Mouse (Mus musculus) forebrain, embryonic 15.5 days (tissue): ENCODE results near the gene Hacd2. TPM values are rescaled to one million over a fixed set of nuclear protein-coding genes. Genes with fewer than 3 reads are reported as not detected.

Source experiments
- polyA plus RNA-seq: library from polyadenylated mRNA; unstranded; fragments of >200 nt; fragmentation: Nextera tagmentation; extraction: Ambion mirVana; gene quantifications from 2 replicates; pipeline ENCODE4 v1.2.1, GENCODE M21; 2015

Hacd2 gene
- polyA plus RNA-seq, 1 experiment from 2014 or later, result 39.6 TPM

Other genes starting within 250 kb of the Hacd2 start
- gene Adcy5, start 132.4 kb downstream of the Hacd2 start, polyA plus RNA-seq, result 5.4 and 5.6 TPM in 2 replicates